Mouse (Mus musculus): ENCODE data around the gene Spdl1.
"Not testable (repeated sequence)": the region's sequence is repeated elsewhere in the genome, so short reads cannot be mapped to it uniquely, and the experiment has no call there.

Gene Spdl1

DNA sequence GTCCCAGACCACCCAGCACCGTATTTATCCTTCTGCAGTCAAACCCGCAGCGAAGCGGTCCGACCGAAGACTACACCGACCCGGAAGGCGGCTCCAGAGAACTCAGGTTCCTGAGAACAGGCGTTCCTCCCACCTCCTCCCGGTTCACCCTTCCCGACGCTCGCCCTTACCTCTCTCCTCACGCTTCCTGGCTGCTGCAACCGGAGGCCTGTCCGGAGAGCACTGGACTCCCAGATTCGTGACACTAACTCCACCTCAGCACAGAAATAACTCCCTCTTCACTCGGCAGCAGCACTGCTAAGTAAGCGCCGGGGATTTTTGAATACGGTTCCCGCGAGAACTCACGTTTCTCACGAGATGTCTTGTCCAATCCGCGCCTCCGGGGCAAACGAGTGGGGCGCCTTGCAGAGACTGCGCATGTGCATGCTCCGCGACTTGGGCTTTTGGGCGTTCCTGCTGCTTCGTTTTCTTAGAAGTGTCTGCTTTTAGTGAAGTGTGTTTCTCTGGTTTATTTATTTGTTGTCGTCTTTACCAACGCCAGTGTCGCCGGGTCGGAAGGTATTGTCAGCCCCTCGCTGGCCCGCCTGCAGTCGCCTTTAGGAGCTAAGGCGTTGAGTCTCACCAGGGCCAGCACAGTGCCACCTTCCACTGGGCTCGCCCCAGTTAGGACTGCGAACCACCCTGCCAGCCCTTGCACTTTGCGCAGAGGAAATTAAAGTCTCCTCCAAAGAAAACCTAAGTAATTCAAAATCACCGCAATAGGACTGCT lies at the start of gene Spdl1:
Gene Spdl1, minus strand, starts transcription at position 324 of the 769 bp plus-strand sequence.
- peak; percentile 98 for DNase-seq

DNA sequence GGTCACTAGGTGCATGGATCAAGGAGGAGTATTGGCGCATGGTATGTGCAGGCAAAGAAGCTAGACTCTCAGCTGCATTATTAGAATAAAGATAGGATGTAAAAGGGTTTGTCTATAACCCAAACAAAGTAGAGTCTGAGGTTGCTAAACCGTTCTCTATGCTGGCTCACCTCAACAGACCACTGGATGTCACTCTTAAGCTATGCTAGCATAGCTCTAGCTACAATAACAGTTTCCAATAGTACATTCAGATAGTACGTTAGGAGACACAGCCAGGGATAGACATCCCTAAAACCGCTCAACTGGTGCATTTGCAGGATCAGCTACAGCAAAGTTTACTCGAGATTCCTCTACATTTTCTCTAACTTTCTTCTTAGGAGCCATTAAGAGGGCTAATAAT lies 48.1 kb upstream of the Spdl1 start:
- DNase-seq = peak; percentile 35

DNA sequence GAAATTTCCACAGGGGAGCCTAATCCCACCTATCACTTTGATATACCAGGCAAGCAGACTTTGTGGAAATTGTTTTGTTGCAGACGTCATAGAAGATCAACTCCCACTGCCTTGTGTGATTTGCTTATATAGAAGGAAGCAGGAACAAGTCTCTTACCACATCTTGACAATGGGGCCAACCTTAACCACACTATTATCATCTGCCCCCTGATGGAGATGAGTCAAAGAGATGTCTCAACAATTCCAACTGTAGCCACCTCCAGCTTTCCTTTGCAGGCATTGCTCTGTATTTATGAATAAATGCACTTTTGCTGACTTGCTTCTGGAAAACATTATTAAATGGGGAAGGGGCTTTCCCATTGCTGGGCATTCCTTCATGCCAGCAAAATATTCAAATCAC lies 46.2 kb upstream of the Spdl1 start:
- DNase-seq = no peak

DNA sequence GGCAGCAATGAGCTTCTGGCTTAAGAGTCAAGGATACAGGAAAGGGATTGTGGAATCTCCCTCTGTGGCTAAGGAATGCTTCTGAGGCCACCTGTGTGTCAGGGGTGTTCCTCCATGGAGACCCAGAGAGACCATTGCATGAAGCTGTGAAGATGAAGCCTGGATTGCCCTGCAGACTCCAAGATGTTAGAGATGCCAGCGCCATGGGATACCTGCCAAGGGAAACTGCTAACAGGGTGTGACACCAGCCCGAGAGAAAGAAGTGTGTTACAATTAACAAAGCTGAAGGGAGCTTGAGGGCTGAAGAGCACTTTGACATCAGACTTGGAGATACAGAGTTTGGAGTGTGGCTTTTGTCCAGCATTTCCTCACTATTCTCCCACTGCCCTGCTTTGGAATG lies 40.4 kb upstream of the Spdl1 start:
- DNase-seq = no peak

DNA sequence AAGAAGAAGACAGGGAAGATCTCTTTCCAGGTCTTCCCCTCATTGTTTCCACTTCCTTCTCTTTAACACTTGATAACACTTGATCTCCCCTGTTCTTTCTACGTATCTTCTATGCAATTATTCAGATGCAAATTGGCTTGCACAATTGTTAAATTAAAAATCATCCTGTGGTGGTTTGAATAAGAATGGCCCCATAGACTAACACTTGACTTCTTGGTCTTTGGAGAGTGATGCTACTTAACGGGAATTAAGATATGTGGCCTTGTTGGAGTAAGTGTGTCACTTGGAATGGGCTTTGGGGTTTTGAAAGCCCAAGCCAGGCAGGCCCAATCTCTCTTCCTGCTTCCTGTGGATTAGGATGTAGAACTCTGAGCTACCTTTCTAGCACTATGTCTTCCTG lies 39.0 kb upstream of the Spdl1 start:
- DNase-seq = no peak

DNA sequence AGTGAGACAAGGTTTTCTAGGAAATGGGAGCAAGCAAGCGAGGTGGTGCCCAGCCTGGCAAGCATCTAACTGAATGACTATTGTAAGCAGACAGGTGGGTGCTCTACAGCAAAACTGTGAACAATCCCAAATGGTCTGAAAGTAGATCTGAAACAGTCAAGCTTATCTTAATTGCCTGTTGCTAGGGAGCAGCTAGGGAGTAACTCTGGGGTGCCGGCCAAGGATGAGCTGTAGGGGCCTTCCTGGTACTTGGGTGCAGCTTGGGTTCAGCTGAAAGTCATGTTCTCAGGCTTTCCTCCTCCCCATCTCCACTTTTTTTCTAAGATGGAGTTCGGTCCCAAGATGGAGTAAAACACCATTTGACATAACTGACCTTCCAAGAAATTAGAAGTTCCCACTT lies 38.5 kb upstream of the Spdl1 start:
- DNase-seq = no peak

DNA sequence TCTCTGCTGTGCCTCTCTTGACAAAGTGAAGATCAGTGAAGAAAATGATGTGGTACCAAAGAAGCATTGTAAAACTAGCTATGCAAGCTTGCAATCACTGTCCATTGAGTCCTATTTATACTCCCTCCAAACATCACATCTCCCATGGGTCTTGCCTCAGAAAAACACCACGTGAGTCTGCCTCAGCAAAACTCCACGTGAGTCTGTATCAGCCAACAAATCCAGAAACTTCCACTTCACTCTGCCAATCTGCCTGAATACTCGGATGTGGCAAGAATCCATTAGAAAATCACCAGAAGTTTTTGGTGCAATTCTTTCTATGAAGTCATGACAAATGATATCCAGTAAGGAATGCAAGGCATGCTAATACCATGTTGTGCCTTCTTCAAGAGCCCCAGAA lies 38.0 kb upstream of the Spdl1 start:
- no peak for DNase-seq

DNA sequence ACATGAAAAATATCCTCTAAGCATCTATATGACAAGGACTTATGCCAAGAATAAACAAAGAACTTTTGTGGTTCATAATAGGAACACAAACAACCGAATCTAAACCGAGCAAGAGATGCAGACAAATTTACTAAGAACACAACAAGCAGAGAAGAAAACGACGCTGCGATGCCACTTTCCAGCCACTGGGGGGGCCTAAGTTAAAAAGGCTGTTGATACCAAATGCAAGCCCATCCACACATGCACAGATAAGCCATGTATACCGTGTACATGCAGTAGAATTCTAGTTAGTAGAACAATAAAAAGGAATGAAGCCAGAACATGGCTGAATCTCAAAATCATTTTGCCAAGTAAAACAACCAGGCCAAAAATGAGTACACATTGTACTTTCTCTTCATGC lies 35.2 kb upstream of the Spdl1 start:
- DNase-seq = no peak

DNA sequence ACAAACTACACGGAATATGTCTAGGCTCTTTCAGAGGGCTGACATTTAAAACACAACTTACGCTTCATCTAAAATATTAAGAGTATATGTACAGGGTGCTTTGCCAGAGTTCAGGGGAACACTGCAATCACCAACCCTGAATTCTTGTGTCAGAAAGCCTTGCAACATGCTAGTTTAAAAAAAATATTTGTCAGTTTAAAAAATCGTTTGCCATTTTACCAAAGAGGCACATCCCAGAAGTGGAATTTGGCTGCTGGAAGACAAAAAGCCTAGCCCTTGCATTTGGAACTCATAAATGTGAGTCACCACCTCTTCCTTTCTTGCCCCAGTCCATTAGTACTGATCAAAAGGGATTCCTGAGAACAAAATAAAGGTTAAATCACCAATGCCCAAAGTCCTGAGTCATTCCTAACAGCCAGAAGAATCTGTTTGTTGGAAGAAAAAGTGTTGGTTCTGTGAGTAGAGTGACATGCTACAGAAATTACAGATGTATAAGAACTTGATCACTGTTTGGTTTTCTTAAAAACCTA lies 32.4 kb upstream of the Spdl1 start:
- DNase-seq = no peak

DNA sequence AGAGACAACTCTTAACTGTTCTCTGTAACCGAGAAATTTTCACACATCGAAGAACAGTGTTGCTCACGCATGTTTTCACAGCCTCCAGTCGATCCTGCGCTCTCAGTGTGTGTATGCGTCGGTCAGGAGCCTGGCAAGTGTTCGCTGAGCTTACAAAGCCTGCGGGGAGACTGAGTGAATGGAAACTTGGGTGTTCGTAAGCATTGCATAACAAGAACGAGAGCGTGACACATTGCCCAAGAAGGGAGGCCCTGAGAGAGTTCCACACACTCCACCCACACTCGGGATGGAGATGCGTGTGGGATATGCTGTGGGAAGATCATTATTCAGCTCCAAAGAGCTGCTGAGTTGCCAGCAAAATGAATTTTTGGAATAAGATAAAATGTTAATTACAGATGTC lies 31.7 kb upstream of the Spdl1 start:
- DNase-seq = no peak

DNA sequence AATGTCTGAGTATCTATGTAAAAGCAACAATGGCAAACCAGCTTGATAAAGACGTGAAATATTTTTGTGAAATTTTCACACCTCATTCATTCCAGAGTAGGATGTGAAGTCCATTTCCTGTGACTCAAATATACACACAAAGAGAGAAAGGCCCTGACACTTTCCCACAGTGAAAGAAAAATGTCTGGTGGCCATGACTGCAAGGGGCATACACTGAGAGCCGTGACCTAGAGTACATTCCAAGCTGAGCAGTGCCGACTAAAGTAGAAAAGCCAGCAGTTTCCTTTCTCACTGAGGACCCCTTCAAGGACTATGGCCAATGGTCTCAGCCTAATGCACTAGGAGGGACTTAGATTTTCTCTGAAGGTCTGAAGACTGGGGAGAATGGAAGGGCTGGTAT lies 23.2 kb upstream of the Spdl1 start:
- DNase-seq = no peak

DNA sequence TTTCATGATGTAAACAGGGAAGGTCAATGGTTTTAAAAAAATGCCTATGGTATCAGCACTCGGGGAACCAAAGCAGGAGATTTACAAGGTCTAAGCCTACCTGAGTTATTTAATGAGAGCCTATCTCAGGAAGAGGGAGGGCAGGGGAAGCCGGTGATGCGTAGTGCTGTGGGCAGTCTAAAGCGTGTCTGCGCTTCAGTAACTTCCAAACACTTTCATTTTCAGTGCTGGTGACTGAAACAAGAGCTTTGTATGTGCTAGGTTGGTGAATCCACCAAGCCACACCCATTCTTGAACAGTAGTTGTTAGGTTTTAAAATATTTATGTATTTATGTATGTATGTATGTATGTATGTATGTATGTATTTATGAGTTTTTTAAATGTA lies 12.8 kb upstream of the Spdl1 start:
- DNase-seq = no peak

DNA sequence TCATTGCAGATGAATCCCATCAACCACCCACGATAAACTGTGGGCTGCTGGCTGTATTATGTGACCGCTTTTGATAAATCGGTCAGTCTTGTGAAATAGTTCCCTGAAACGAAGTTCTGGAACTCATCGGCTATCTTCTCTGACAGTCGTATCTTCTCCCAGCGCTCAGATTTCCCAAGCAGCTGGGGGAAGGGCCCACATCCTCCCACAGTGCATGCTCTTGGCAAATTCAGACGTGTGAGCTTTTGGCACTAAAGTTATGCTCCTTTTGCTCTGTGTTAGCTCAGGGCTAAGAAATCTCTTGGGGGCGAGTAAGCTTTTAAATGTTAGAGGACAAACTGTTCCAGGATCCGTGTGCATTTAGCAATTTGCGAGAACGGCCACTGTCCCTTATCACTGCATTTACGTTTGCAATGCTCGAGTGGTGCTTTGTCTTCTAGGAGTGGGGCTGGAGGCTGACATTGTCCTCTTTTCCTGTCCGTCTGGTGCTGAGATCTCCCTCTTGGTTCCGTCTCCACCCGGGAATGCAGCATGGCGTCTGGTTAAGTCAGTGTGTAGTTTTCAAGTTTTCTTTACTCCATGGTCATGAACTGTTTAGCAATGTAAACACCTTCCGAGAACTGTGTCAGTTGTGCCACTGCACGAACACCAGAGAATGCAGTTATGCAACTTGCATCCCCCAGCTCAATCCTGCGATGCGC lies 12.3 kb upstream of the Spdl1 start:
- peak; percentile 47 for DNase-seq

DNA sequence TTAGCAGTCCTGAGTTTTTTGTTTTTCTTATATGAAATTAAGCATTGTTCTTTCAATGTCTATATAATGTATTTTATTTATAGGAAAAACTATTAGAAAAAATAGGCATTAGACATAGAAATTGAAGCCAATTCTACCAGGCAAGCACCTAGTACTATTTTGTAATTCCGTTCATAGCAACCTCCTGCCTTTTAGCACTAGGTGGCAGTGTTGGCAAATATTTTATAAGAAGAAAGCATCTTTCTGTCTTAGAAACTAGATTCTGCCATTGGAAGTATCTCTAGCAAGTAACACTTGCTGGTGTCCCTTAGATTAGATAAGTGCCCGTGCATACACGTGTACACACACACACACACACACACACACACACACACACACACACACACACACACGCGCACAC lies 10.1 kb upstream of the Spdl1 start:
- DNase-seq = peak; percentile 24

DNA sequence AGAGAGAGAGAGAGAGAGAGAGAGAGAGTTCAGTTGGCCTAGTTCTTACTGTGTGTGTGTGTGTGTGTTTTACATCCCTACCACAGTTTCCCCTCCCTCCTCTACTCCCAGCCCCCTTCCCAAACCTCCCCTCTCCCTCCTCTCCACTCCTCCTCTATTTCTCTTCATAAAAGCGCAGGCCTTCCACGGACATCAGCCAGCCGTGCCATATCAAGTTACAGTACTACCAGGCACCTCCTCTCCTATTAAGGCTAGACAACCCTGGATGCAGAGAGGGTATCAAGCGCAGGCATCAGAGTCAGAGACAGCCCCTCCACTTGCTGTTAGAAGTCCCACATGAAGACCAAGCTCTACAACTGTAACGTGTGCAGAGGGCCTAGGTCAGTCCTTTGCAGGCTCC lies 6.8 kb upstream of the Spdl1 start:
- no peak for DNase-seq

DNA sequence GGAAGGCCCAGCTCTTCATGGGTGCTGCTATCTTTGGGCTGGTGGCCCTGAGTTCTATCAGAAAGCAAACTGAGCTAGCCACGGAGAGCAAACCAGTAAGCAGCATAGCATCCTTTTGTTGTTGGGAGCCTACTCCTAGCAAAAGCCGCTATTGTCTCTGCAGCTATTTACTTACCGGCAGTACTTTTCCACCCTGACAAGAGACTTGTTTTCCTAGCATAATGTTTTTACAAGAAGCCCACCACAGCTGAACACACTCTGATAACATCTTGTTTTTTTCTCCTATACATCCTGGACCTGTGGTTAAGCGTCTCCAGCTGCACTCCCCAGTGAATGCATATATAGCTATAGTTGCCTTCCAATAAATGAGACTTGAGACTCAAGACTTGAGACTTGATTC lies 5.6 kb upstream of the Spdl1 start:
- DNase-seq = no peak

DNA sequence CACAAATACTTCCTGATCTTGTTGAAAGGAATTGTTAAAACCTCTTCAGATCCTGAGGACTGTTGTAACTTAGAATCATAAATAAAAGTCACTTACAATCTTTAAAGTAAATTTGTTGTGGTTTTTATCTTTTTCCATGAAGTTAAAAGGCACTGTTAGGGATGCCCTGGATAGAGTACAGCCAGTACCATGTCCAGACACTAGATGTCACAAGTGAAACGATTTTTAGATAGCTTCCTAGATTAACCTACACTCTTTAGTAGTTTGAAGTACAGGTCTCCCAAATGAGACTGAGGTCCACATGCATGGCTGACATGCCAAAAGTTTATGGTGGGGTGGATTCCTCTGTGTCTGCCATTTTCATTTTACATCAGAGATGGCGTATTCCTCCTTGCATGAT lies 2.8 kb upstream of the Spdl1 start:
- DNase-seq = no peak

DNA sequence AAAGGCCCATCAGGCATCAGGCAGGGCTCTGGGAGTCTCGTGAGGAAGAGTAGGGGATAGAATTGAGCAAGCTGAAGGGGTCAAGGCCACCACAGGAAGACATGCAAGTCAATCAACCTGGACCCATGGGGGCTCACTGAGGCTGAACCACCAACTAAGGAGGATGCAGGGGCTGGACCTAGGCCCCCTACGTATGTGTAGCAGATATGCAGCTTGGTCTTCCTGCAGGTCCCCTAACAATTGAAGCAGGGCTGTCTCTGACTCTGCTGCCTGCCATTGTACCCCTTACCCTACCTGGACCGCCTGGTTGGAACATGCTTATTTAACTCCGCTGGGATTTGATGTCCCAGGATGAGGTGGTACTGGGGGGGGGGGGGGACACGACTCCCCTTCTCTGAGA lies 763 bp downstream of the Spdl1 start:
- no peak for DNase-seq

DNA sequence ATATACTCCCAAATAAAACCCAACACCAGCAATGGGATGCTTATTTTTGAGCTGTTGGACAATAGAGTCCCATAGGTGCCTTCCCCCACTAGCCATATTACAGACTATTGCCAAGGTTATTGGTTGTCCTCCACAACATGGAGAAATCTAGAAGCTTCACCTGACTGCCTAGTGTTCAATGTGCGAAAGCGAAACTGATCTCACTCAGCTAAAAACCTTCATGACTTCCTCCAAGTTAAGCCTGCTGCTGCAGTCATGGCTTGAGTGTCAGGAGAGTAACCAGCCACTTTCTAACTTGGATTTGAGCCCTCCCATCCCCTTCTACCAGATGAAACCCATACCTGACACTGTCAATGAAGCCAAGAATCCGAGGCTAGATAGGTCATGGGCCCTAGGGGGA lies 5.6 kb downstream of the Spdl1 start:
- no peak for DNase-seq

DNA sequence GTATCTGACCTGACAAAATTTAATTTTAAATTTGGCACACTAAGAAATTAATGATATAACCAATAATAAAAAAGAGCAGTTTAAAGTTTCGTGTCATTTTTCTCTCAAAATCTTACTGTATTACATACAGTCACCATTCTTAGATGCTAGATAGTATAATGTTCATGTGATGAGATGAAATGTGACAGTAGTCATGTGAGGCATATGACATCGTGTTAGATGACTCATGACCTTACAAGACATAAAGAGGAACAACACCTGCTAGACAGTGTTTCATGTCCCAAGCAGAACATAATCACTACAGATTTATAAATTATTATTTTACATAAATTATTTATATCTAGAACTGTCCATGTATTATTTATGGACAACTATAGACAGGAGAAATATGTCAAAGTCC lies 6.5 kb downstream of the Spdl1 start:
- DNase-seq = no peak

DNA sequence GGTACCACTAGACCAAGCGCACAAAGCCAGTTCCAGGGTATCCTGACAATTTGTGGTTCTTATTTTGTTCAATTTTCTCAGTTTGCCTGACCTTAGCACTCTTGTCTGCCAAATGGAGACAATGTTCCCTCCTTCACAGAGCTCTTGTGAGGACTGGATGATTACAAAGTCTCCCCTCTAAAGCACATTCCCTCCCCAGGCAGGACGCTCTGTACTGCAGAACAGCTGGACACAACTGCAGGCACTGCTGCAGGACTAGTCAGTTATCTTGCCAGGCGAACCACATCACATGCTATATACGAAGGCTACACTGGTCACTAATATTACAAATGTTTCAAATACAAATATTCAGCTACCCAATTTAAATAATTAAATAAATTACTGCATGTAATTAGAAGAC lies 8.7 kb downstream of the Spdl1 start:
- no peak for DNase-seq

DNA sequence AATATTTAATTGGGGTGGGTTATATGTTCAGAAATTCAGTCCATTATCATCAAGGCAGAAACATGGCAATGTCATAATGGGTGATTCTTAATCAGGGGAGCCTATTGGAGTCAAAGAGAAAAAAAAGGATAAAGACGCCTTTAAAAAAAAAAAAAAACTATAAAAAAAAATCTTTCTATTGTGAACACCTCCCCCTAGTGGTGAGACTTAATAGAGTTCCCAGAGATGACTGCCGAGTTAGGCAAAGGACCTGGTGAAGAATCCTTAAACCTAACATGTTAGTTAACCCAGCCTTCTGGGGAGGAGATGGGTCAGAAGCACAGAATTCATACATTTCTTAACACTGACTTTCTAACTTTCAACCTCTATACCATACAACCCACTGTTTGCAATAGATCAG lies 18.7 kb downstream of the Spdl1 start:
- no peak for DNase-seq

DNA sequence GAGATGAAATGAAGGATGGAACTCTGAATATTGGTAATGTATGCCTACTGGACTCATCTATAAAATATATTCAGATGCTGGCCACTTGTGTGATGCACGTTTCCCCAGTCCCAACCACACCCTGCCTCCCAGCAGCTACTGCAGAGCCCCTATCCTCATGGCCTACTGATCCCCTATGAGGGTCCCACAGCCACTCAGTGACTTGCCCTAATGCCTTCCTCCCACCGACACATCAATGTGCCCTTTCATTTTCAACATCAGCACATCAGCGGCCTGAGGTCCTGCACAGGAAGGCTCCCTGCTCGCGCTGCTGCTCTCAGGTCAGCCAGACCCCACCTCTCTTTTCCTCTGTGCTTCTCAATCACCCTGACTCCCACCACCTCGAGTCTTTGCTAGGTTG lies 19.1 kb downstream of the Spdl1 start:
- DNase-seq = no peak

DNA sequence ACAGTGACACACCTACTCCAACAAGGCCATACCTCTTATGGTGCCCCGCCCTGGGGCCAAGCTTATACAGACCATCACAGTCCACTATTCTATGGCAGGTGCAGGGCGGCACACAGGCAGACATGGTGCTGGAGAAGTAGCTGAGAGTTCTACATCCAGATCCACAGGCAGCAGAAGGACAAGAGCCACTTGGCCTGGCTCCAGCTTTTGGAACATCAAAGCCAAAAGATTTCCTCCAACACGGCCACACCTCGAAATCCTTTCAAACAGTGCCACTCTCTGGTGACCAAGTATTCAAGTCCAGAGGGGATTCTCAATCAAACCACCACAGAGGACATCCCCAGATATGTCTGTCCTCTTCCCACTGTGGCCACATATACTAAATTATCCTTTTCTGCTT lies 28.4 kb downstream of the Spdl1 start:
- DNase-seq = not testable (repeated sequence)

DNA sequence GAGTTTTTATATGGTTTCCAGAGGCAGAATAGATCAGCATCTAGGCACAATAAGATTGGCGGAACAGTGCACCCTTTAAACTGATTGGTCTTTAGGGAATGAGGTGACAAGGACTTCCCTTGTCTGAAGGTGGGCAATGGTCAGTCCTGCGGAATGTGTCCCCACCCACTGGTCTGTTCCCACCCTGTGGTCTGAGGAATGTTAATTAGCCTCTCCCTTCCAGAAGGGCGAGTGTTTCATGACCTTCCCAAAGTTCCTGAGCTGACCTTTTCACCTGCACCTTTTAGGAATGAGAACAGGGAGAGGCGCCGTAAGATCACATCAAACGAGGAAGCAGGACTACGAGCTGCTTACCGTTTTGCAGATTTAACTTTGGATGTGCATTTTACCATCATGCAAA lies 35.4 kb downstream of the Spdl1 start:
- not testable (repeated sequence) for DNase-seq

All from kidney, postnatal 10 days (tissue).